Mouse (Mus musculus) WW6 (cell line): ENCODE measurements around the gene Parvg.

Experiments
- DNase-seq: peaks from one replicate; pipeline ENCODE4 v3.0.0-alpha.2; 2013; ENCODE audit warnings: low read depth, low spot score

Gene Parvg

GRCm38 (mm10) chr15:84349915-84350738 is 26.3 kb downstream of the Parvg start:
- no peak for DNase-seq

DNA sequence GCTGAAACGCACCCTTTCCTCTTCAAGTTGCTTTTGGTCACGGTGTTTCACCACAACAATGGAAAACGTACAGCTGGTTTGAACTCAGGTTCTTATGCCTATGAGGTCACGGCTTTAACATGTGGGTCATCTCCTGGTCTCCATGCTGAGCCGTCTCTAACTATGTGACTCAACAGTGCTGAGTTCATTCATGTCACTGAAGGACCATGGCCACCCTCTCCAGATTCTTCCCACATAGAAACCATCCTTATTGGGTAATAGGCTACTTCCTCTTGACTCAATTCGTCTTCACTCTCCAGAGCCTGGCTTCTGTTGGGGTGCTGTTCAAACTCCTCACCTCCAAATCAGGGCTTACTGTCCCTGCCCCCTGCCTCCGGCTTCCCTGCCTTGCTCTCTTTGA is 27.5 kb downstream of the Parvg start:
- DNase-seq: no peak

GRCm38 (mm10) chr15:84351915-84352844 is 28.4 kb downstream of the Parvg start:
- no peak for DNase-seq

DNA sequence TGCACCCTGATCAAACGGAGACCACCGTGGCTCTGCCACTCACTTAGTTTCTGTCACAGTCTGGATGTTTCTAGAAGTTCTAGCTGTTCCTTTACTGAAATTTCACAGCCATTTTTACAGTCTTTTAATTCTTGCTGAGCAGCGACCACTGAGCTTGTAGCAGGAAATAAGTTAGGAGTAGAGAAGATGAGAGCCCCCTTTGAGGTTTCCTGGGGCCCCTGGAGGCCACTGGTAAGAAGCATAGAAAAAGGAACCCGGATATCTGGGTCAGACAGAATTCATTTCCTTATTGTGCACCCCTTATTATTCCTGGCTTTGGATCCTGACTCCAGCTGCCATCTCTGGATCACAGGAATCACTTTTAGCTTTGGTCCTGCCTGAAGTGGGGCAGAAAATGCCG is 31.3 kb downstream of the Parvg start:
- DNase-seq: no peak

DNA sequence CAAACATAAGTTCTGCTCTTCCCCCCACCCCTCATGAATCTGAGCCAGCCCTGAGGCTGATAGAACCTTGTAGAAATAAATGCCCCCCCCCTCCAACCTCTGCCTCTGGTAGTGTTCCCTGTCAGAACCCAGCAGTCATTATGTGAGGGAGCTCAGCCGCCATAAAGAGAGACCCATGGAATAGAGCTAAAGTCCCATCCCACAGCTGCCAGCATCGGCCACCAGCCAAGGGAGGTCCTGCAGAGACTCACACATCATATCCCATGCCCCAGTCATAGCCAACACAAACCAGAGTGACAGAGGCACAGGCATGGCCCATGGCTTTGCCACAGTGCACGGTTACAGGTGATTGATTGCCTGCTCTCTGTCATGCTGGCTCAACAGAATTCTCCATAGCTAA is 40.9 kb downstream of the Parvg start:
- no peak for DNase-seq

DNA sequence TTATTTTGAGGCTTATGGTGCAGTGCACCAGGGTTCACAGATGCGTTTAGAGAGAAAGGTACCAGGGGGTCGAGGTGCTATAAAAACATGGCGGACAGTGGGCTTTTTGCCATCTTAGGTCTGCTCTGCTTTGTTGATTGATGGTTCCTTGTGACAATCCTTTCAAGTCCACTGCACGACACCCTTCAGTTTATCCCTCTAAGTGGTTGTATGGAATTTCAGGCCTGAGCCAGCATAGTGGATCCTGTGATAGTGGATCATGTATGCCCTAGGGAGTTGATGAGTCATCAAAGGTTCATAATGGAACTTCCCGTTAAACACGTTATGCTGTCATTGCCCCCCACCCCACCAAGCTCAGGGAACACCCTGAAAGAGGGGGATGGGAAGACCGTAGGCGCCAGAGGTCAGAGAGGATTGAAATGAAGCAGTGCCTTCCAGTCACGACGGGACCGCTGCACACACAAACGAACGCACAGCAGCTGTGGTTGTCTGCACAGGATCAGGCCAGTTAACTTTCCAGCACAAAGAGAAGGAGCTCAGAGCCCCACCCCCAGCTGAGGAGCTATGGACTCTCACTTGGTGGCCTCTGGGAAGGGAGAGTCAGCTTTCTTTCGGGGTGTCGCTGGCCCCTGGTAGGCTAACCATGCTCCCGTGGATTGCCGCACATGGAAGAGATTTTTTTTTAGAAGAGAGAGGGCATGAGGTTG is 42.0 kb downstream of the Parvg start:
- DNase-seq: no peak

DNA sequence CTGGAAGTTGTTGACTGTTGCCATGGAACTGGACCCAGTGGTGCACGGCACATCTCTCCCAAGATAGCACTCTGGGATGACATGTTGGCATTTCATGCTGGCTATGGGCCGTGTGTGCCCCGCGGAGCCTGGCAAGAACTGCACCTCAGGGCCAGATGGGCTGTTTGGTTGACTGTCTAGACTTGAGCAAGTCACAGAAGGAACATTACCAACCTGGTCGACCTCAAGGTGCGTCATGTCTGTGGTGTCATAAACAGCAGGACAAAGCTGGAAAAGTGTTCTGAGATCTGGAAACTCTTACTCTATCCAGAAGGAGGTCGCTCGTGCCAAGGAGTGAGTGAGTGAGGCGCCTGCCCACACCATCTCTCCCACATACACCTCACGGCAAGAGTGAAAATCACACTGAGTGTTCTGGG is 42.8 kb downstream of the Parvg start:
- no peak for DNase-seq

DNA sequence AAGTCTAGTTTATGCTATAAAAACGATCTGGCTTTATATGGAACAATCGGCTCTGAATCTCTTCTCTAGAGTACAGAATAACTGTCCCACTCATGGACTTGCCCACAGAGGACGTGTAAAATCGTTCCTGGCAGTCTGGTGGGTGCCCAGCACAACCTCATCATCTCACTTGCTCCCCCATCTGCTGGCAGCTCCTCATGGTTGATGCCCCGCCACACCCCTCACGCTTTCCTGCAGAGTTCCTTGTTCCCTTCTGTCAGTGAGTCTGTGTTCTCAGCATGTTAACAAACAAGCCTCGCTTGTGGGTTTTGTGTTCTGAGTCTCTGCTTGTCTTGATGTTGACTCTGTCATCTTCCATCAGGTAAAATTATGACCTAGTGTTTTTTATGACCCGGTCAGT is 43.6 kb downstream of the Parvg start:
- DNase-seq: no peak

DNA sequence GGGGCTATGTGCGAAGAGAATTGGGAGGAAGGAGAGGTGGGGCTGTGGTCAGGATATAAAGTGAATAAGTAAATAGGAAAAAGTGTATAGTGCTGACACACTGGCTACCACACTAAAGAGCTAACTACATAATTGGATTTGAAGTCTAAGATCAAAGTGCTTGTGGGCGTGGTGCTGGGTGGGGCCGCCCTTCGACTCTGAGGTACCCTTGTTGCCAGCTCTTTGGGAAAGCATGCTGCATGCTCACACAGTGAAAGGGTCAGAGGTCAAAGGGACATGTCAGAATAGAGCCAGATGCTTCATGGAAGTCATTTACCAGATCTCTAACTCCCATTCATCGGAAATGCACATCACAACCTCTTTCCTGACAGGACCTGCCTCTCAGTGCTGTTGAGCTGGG is 49.0 kb downstream of the Parvg start:
- no peak for DNase-seq

DNA sequence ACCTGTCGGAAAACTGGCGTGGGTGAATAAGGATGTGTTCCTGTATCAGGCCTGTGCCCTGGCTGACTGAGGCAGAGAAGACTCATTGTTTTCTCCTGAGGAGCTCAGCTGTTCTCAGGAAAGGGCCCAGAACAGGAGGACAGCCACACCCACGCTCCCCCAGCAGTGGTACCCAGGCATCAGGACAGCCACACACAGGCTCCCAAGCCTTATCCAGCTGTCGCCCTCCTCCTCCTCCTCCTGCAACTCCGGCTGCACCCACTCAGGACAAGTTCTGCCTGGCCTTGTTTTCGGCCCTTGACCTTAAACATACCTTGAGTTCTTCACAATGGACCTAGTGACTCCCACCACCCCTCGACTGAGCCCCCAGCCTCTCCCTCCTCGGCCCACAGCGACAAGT is 54.9 kb downstream of the Parvg start:
- no peak for DNase-seq

DNA sequence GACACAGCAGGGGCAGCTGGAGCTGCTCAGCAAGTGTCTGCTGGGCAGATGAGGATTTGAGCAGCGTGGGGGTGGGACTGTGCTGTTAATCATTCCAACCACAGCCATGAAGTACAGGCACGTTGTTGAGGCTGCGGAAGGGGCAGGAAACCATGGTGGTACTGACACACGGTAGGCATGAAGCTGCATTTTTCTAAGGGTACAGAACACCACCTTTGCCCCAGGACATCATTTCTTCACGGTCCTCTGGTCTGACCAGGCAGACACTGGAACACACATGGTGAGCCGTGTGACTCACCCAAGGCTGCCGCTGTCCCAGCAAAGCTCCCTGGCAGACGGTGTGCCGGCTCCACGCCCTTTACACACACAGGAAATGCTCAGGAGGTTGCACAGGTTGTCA is 56.4 kb downstream of the Parvg start:
- no peak for DNase-seq

GRCm38 (mm10) chr15:84384066-84384465 is 60.2 kb downstream of the Parvg start:
- DNase-seq: no peak

DNA sequence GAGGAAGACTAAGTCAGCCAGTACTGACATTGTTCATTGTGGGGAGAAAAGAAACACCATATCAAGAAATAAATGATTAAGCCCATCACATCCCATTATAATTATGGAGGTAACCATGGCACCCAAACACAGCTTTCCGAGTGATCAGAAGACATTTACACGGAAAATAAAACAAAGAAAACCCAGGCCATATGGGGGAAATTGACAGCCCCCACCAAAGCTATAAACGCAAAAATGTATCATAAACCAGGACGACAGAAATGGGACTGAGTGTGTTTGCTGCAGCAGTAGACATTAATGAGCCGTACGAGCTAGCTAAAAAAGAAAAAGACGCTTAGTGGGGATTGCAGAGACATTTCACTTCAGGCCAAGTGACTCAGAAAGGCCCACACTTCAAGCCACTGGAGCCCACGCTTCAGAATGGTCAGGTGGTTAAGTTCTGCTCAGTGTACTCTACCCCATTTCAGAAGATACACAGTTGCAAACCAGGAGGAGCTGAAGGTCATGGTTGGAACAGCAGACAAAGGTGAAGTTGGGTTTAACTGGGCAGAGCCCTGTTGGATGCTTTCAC is 62.3 kb downstream of the Parvg start:
- no peak for DNase-seq

GRCm38 (mm10) chr15:84388698-84389131 is 64.9 kb downstream of the Parvg start:
- no peak for DNase-seq

DNA sequence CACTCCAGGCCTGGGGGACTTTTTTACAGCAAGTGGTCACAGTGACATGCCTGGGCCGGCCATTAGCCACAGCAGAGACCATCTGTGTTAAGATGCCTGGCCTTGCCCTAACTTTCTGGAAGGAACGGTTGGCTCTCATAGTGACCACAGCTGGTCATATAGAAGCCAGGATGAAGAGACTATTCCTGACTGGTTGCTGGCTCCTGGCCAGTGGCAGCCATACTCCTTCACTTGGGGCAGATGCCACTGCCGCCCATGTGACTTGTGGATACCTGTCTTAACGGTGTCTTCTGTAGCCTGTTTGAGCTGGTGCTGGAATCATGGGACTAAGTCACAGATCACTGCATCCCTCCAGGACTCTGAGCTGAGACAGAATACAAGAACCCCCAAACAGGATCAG is 68.3 kb downstream of the Parvg start:
- no peak for DNase-seq
